Mouse (Mus musculus) cerebellum, postnatal 14 days (tissue): Measurements from ENCODE around the gene Pnpla8.
"Not testable (repeated sequence)": the region's sequence is repeated elsewhere in the genome, so short reads cannot be mapped to it uniquely, and the experiment has no call there.

Experiments used
- DNase-seq, 2 experiments: peaks; one replicate each; pipeline ENCODE4 v3.0.0; 2021; ENCODE audit warnings: mixed read lengths in 2 of 2

Gene Pnpla8

DNA sequence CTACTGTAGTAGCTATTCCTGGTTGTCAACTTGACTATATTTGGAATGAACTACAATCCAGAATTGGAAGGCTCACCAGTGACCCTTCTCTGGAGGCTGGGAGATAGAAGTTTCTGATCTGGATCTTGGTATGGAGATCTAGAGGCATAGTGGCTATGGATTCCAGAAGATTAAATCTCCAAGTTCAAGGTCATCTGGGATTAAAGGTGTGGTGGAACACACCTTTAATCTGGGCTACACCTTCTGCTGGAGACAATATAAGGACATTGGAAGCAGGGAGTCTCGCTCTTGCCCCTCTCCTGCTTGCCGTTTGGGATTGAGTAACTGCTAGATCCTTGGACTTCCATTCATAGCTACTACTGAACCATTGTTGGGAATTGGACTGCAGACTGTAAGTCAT is at the start of gene Pnpla8:
Gene Pnpla8, plus strand, starts transcription at position 301 of the 400 bp plus-strand sequence.
- not testable (repeated sequence) for DNase-seq

DNA sequence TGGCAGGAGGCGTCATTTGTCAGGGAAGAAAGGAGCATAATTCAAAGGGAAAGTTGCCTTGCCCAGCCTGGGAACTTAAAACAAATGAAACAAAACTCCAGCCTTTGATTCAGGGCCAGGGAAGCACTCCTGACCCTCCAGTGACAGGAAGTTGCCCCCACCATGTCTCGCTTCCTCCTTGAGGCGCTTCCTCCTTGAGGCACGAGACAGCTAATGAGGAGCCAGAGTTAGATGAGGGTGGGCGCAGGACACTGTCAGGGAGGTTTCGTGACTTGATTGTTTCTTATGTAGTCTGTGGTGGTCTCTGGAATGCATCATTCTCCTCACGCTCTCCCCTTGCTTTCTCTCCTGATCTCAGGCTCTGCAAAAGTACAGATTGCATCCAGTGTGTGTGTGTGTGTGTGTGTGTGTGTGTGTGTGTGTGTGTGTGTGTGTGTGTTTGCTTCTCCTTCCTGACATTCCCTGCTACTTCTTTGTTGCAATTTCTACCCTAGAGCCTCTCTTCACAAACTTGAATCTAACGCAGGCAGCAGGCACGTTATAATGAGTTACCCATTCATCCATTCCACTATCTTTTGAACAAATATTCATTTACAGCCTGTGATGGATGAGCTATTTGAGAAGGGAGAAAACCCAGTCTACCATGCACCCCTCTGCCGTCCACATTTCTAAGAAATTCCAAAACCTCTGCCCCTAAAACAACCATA is 44.7 kb upstream of the Pnpla8 start:
- no peak for DNase-seq

DNA sequence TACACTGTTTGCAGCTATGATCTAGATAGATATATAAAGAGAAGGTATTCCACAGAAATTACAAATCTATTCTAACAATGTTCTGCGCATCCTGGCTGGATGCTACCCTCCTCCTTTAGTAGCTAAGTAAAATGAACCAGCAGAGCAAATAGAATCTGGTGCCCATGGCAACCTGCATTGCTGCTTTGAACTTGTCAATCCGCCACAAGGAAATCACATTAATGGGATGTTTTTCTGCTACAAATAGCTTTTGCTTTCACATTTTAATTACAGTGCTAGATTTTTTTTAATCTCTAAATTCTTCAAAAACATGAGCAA is 44.2 kb upstream of the Pnpla8 start:
- no peak for DNase-seq

- peak; percentile 66 to 72 for DNase-seq
Observed at GRCm38 (mm10) chr12:44181081-44181982, 39.8 kb upstream of the Pnpla8 start.

DNA sequence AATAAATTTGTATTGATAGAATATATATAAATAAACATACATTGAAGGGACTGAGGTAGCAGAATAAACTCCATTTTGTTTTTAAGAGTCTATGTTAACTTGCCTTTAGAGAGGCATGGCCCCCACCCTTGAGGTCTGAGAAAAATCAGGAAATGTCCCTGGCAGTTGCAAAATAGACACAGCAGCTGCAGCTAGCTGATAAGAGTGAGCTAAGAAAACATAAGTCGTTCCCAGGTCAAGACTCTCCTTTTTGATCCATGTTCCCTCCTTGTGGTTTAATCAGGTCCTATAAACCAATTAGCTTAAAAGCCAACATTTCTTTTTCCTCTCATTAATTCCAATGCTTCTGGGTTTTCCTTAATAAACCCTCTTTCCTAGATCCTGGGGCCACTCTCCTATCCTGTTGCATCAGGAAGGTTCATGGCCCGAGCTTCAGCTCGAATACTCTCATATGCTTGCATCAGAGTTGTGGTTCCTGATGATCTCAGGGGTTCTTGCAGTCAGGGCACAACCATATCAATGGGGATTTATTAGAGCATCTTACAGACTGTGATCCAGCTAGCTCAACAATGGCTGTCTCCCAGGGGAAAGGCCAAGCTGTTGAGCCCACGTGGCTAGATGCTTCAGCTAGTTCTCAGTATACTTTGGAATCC is 23.2 kb upstream of the Pnpla8 start:
- no peak for DNase-seq

GRCm38 (mm10) chr12:44209141-44209823 is 11.9 kb upstream of the Pnpla8 start:
- DNase-seq = peak; percentile 58 to 60

- DNase-seq = peak; percentile 100
Observed at GRCm38 (mm10) chr12:44209824-44210752, 11.1 kb upstream of the Pnpla8 start, which contains the start of gene Dnajb9. Gene Dnajb9, minus strand, starts transcription at chr12:44210326.

DNA sequence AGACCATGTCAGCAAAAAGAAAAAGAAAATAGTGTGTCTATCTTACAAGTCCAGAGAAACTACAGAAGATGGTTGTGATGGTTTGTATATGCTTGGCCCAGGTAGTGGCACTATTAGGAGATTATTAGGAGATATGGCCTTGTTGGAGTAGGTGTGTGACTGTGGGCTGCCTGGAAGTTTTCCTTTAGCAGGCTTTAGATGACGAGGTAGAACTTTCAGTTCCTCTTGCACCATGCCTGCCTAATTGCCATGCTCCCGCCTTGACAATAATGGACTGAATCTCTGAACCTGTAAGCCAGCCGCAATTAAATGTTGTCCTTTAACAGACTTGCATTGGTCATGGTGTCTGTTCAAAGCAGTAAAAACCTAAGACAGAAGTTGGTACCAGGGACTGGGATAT is 9.6 kb upstream of the Pnpla8 start:
- DNase-seq = no peak

DNA sequence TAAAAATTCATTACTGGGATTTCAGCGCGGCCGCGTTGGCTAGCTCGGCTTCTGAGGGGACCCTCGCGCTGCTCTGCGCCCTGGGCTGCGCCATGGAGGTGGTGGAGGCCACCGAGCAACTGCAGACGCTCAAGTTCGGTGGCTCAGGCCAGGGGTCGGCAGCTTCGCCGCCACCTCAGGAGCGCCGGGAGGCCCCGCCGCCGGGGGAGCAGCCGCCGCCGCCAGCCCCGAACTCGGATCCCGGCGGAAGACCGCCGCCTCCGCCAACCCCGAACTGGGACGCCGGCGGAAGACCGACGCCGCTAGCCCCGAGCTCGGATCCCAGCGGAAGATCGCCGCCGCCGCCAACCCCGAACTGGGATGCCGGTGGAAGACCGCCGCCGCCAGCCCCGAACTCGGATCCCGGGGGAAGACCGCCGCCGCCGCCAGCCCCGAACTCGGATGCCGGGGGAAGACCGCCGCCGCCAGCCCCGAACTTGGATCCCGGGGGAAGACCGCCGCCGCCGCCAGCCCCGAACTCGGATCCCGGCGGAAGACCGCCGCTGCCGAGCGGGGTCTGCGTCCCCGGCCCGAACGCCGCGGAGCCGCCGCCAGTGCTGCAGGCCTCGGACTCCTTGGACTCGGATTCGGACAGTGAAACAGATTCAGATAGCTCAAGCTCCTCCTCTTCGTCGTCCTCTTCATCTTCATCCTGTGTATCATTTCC is 634 bp downstream of the Pnpla8 start:
- DNase-seq = peak; percentile 58 to 60

DNA sequence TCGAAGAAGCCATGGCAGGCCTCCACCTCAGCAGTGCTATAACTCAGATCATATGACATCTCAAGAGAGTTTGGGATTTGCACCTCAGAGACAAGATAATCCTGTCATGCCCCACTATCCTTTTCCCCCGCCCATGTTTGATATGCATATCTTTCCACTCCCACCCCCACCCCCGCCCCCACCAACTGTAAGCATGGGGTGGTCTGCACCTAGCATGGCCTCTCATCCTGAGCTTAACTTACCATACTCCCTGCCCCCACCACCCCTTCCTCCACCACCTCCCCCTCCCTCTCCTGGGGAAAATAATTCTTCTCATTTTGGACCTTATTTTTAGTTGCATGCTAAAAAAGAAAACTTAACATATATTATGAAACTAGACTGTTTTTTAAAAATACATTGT is 1.9 kb downstream of the Pnpla8 start:
- DNase-seq = no peak

- no peak for DNase-seq
Observed at GRCm38 (mm10) chr12:44224650-44225049, 3.5 kb downstream of the Pnpla8 start.

DNA sequence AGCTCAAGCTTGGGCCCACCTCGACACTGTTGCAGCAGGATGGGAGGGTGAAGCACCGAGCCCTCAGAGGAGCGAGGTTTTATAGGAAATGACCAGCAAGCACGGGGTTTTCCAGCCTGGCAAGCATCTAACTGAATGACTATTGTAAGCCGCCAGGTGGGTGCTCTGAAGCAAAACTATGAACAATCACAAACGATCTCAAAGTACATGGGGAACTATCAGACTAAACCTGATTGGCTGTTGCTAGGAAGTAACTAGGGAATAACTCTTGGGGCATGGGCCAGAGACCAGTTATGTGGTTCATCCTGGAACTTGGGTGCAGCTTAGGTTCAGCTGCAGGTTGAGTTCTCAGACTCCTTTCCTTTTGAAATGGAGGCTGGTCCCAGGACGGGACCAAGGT is 19.9 kb downstream of the Pnpla8 start:
- DNase-seq = no peak

DNA sequence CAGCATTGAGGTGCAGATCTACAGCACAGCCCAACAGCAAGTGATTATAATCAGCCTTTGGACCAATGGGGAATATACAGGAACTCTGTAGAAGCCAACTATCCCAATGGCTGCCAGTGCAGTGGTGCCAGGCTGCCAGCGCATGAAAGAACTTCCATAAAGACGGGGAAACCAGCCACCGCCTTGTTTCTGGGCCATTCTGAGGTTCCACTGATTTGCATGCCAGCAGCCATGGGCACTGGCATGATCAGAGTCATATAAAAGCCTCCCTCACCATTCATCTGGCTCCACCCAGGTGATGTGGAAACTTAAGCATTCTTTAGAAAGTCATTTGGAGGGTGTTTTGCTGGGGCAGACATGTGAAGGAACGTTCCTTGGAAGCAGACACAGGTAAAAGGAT is 21.2 kb downstream of the Pnpla8 start:
- DNase-seq = no peak

GRCm38 (mm10) chr12:44245739-44246138 is 24.6 kb downstream of the Pnpla8 start:
- no peak for DNase-seq

GRCm38 (mm10) chr12:44248309-44248977 is 27.3 kb downstream of the Pnpla8 start:
- no peak for DNase-seq

DNA sequence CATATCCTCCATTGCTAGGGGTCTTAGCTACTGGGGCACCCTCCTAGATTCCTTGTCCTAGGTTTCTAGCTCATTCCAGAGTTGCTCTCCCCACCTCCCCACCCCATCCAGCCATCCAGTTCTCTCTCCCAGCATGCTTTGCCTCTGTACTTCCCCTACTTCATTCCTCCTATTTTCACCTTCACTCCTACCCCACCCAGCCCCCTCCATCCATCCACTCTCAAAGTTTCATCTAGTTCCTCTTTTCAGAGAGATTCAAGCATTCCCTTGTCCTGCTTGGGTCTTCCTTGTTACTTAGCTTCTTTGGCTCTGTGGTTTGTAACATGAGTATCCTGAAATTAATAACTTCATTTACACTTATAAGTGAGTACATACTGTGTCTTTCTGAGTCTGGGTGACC is 41.4 kb downstream of the Pnpla8 start:
- no peak for DNase-seq

DNA sequence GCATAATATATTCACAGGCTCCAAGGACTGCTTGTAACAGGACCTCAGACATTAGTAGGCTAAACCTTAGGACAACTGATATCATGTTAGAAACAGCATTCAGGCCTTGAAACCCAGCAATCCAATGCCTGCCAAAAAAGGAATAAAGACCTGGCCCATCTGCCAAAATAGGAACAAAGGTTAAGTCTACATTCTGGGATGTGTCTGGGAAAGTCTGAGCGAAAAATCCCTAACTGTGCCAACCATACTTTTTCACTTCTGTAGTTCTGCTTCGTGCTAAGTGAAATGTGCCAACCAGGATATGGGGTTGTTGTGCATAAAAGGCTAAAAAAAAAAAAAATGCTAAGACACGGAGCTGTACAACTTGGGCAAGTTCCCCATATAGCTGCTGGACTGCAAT is 44.5 kb downstream of the Pnpla8 start:
- DNase-seq = no peak

DNA sequence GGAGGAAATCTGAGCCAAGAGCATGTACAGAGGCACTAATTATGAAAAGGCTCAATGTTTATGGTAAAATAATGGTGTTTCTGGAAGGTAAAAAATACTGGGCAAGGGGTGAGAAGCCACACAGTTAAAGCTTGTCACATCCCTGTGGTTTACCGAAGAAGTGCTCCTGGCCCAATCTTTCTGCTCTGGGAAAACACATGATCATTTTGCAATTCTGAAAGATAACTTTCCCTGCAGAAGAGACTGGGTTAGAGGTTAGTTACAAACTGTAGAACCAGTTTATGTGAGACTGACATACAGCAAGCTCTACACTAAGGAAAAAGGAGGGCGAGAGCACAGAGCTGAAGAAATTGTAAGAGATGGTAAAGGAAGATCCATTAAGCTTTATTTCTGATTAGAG is 46.0 kb downstream of the Pnpla8 start:
- no peak for DNase-seq

DNA sequence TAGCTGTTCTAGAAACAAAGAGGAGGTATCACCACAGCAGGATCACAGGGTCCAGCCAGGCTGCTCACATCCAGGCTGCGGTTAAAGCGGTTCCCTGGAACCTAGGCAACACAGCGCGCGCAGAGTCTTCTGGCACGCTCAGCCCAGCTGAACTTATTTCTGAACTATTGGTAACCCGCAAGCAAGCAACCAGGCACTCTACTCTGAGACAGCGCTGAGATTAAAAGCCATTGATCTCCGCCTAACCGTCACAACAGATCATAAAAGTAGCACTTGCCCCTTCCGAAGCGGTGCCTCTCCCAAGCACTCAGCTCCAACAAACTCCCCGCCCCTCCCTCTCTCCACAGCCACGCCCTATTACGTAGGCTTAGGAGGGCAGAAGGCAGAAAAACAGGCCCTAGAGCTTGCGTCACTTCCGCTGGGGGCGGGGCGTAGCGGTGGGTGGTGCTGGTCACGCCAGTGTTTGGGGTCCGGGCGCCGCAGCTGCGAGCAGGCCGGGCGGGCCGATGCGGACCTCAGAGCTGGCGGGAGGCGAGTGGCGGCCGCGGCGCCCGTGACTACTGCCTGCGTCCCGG is 47.6 kb downstream of the Pnpla8 start:
- peak; percentile 100 for DNase-seq

DNA sequence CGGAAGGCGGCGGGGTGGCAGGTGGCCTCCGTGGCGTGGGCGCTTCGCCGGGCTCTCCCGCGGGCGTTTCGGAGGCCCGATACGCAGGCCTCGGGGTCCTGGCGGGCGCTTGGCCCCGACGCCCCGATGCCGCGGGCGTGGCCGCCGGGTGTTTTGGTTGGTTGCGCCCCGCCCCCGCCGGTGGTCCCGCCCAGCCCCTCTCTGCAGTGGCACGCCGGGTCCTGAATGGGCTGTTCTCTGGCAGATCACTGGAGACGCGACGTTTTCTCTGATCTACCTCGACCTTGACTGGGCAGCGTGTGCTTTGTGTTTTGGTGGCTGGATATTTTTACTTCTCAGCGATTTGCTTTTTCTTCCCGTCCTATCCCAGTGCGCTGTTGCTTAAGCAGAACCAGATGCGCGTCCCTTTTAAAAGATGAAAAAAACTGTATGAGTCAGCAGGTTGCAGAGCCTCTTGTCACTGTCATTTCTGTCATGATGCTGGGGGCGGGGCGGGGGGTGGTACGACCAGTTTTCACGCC is 48.2 kb downstream of the Pnpla8 start:
- DNase-seq = peak; percentile 85 to 89
